Comparison of ENCODE assay signal across 8 mouse cellular contexts in the genomic region with DNA sequence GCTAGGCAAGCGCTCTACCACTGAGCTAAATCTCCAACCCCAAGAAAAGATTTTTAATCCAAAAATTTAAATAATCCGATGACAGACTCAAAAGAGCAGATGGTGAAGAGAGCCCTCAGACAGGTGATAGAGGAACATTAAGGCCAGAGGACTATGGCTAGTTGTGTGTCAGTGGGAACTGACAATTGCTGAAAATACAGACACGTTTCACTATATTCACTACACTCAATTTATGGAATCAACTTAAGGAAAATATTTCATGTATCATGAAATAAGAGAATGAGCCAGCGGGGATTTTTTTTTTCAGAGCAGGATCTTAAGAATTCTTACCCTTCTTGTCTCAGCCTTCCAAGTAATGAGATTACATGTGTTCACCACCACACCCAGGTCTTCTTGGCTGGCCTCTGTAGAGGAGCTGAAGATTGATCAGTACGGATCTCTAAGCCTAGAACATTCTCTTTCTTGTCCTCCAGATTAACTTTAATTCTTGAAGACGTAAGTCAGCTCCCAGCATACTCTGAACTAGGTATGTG. TPM values are rescaled to one million over a fixed set of nuclear protein-coding genes. Genes with fewer than 3 reads are reported as not detected.
DNase-seq lines count a peak whose midpoint lies in the region; ATAC-seq and TF ChIP-seq lines count a peak whose summit lies in the region.

No protein-coding gene starts in this region.

- no peaks in the 10 kb centered on the region for H3K27me3 ChIP-seq in E14TG2a.4 (ENCODE audit: insufficient read depth, low read length)
- no peaks in the 10 kb centered on the region for H3K27me3 ChIP-seq in forebrain, postnatal 0 days (ENCODE audit: insufficient read depth, low read length)
- no peaks in the 10 kb centered on the region for H3K27me3 ChIP-seq in liver, embryonic 16.5 days (ENCODE audit: control insufficient read depth, insufficient read depth, low read depth, low read length)

- H3K36me3 ChIP-seq in E14TG2a.4 (ENCODE audit: insufficient read depth, low read length): no peaks in the 10 kb centered on the region; the same call in 1 of the 2 replicates
- no peaks in the 10 kb centered on the region for H3K36me3 ChIP-seq in forebrain, postnatal 0 days (ENCODE audit: insufficient read depth)
- no peaks in the 10 kb centered on the region for H3K36me3 ChIP-seq in liver, embryonic 16.5 days (ENCODE audit: control insufficient read depth, insufficient read depth)

- peak overlapping the region; percentile 96 for H3K9ac ChIP-seq in forebrain, postnatal 0 days
- H3K9ac ChIP-seq in liver, embryonic 16.5 days (ENCODE audit: low read depth, low read length): peak overlapping the region; percentile 100

- DNase-seq in gastrocnemius, adult 18-20 months (ENCODE audit: low spot score): peak; percentile 12
- no peak for DNase-seq in gastrocnemius, postnatal 4 days (ENCODE audit: low spot score in 2 of 2)
- DNase-seq in forebrain, postnatal 0 days: no peak
- no peak for DNase-seq in ovary, postnatal 14 days (ENCODE audit: low spot score)
- DNase-seq in left cerebral cortex, postnatal 4 days: no peak
- no peak for DNase-seq in lung, postnatal 14 days

- TF ChIP-seq CTCF in E14TG2a.4 (conservative IDR thresholded peaks at IDR 0.05; ENCODE audit: low read length): no peak
- TF ChIP-seq CTCF in forebrain, postnatal 0 days (IDR thresholded peaks at IDR 0.05; ENCODE audit: low read depth): no peak

- peak overlapping the region; percentile 74 for H3K4me2 ChIP-seq in forebrain, postnatal 0 days (ENCODE audit: low read depth)
- H3K4me2 ChIP-seq in liver, embryonic 16.5 days (ENCODE audit: low read depth, low read length): peak overlapping the region; percentile 85

- no peak for ATAC-seq in forebrain, postnatal 0 days
- no peak for ATAC-seq in liver, embryonic 16.5 days (ENCODE audit: low read depth)

- no peaks in the 10 kb centered on the region for H3K9me3 ChIP-seq in E14TG2a.4 (ENCODE audit: low read length)
- H3K9me3 ChIP-seq in forebrain, postnatal 0 days (ENCODE audit: low read length): no peaks in the 10 kb centered on the region
- H3K9me3 ChIP-seq in liver, embryonic 16.5 days (replicated peaks; ENCODE audit: control insufficient read depth, low read length): no peaks in the 10 kb centered on the region

- WGBS in forebrain, postnatal 0 days: 40% methylated on average over 6 of the region's 6 CpGs
- WGBS in liver, embryonic 16.5 days (ENCODE audit: insufficient replicate concordance): 28% methylated on average over 6 of the region's 6 CpGs

- H3K4me3 ChIP-seq in E14TG2a.4 (replicated peaks; ENCODE audit: low read length): peak overlapping the region; percentile 99
- H3K4me3 ChIP-seq in forebrain, postnatal 0 days (ENCODE audit: low read depth, low read length): peak overlapping the region; percentile 87
- H3K4me3 ChIP-seq in liver, embryonic 16.5 days (ENCODE audit: low read depth, low read length): peak overlapping the region; percentile 65

- peak overlapping the region; percentile 99 for H3K27ac ChIP-seq in forebrain, postnatal 0 days (ENCODE audit: low read depth, low read length)
- H3K27ac ChIP-seq in liver, embryonic 16.5 days (ENCODE audit: low read length): peak overlapping the region; percentile 100

- intact Hi-C loops in left cerebral cortex, postnatal 4 days (cut with DNase I): no loop called here

- peaks cover 46% of the 10 kb centered on the region for H3K4me1 ChIP-seq in E14TG2a.4 (replicated peaks; ENCODE audit: low read depth, low read length)
- peaks cover 10% of the 10 kb centered on the region for H3K4me1 ChIP-seq in forebrain, postnatal 0 days (ENCODE audit: insufficient read depth)
- H3K4me1 ChIP-seq in liver, embryonic 16.5 days (ENCODE audit: control insufficient read depth, low read depth, low read length): peaks cover 25% of the 10 kb centered on the region

RNA-seq across cellular contexts. Expression of a gene that starts 0.7 kb away (rescaled TPM):
- total RNA-seq in gastrocnemius, adult 18-20 months (2021): 10 to 100 TPM; 41.0 to 47.3 TPM
- total RNA-seq in gastrocnemius, postnatal 4 days (2021): 10 to 100 TPM; 86.5 to 98.4 TPM
- 28.2 and 37.7 TPM in 2 replicates for total RNA-seq in forebrain, postnatal 0 days (2014; rRNA removed)
- 59.2 and 85.6 TPM in 2 replicates for polyA plus RNA-seq in forebrain, postnatal 0 days (2015; fragmentation: Nextera tagmentation; extraction: Ambion mirVana)
- 28.3 and 36.0 TPM in 2 replicates for polyA plus RNA-seq in liver, embryonic 16.5 days (2015; fragmentation: Nextera tagmentation; extraction: Ambion mirVana)
- total RNA-seq in left cerebral cortex, postnatal 4 days (2021): 100 to 1,000 TPM; 132 to 137 TPM

RNA-seq across cellular contexts. Expression of a gene that starts 35.8 kb away (rescaled TPM):
- total RNA-seq in gastrocnemius, adult 18-20 months (2021): 10 to 100 TPM; 32.0 to 37.5 TPM
- 10 to 100 TPM; 50.8 to 75.1 TPM for total RNA-seq in gastrocnemius, postnatal 4 days (2021)
- 75.0 and 114 TPM in 2 replicates for total RNA-seq in forebrain, postnatal 0 days (2014; rRNA removed)
- polyA plus RNA-seq in forebrain, postnatal 0 days (2015; fragmentation: Nextera tagmentation; extraction: Ambion mirVana): 44.8 and 64.3 TPM in 2 replicates
- 29.7 and 31.2 TPM in 2 replicates for polyA plus RNA-seq in liver, embryonic 16.5 days (2015; fragmentation: Nextera tagmentation; extraction: Ambion mirVana)
- 100 to 1,000 TPM; 111 to 123 TPM for total RNA-seq in left cerebral cortex, postnatal 4 days (2021)
